Mouse (Mus musculus) heart, postnatal 0 days (tissue): ENCODE results near the gene Emp2.
A peak's percentile ranks its signal among the peaks of the same experiment; 100 is the strongest.

Source experiments
- CTCF ChIP-seq: IDR thresholded peaks from 2 replicates; pipeline ENCODE4 v1.5.1; 2016; ENCODE audit warnings: antibody characterized with exemption, control low read depth, low read depth
- EP300 ChIP-seq: IDR thresholded peaks from 2 replicates; pipeline ENCODE4 v1.6.1; 2016; ENCODE audit warnings: antibody characterized with exemption, low read depth

DNA sequence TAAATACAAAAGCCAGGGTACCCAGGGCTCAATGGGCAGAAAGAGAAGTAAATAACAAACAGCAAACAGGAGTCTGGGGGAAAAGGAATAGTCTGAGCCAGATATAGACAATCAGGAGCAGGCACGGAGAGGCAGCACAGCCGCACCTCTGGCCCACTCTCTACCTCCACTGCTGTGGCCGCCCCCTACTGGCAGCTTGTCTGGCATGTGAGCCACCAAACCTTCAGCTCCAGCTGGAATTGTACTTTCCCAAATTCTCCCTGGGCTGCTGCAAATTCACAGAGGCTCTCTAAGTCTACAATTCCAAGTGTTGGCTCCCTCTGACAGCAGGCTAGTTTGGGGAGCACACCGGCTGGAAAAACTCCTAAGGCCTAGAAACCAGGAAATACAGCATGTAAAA, 39.3 kb downstream of the Emp2 start:
- TF ChIP-seq CTCF (0 out of 2 replicates have a peak, but pooled peaks have one; percentile 3), EP300 (no peak)
